Mouse (Mus musculus) right cerebral cortex, postnatal 4 days (tissue): Measurements from ENCODE around the gene Sec1.
"Not testable (repeated sequence)": the region's sequence is repeated elsewhere in the genome, so short reads cannot be mapped to it uniquely, and the experiment has no call there.

ENCODE experiments used
- DNase-seq: peaks from one replicate; pipeline ENCODE4 v3.0.0-alpha.2; 2022

The Sec1 gene

DNA sequence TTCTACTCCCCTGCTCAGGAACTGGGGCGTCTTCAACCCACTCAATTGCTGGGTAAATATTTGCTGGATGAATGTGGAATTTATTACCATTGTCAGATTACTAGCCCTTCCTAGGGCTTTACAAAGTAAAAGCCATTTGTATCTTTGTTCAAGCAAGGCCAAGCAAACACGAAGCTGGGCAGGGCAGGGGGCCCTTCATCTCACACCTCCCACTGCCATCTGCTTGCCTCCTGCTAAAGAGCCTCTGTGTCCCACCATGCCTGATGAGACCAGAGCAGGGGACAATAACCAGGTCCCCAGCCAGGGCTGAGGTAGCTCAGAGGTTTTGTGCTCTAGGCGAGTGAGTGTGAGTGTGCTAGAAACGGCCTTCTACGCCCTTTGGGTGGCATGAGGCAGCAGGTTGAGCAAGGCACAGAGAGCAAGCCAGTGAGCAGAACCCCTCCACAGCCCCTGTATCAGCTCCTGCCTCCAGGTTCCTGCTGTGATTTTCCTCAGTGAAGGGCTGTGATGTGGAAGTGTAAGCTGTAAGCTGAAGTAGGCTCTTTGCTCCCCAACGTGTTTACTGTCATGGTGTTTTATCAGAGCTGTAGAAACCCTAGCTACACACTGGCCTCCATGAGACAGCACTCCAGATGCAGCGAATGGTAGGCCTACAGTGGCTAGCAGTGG lies 16.4 kb downstream of the Sec1 start:
- no peak for DNase-seq

DNA sequence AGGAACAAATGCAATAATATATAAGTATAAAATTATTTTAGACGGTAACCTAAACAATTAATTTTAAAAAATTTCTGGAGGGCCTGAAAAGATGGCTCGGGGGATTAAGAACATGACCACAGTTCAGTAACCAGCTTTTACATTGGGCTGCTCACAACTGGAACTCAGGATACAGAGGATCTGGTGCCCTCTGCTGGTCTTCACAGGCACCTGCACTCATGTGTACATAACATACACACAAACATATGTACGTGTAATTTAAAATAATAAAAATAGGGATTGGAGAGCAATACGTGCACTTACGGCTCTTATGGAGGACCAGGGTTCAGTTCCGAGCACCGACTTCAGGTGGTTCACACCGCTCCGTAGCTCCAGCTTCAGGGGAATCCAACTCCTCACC lies 25.3 kb downstream of the Sec1 start:
- no peak for DNase-seq

DNA sequence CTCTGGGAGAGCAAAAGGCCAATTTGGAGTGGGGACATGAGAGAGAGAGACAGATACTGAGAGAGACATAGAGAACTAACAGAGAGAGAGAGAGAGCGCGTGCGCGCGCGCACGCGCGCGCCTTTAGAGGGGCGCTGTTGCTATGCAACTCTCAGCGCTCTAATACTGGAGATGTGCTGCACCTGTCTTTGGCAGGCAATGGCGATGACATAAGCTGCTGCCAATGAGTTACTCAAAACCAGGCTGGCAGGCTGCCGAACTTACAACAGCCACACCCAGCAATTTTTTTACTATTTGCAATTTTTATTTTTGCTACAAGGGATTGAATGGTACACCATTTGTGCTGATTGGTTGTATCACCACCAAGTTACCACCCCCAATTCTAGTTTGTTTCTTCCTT lies 26.4 kb downstream of the Sec1 start:
- DNase-seq = peak; percentile 52

DNA sequence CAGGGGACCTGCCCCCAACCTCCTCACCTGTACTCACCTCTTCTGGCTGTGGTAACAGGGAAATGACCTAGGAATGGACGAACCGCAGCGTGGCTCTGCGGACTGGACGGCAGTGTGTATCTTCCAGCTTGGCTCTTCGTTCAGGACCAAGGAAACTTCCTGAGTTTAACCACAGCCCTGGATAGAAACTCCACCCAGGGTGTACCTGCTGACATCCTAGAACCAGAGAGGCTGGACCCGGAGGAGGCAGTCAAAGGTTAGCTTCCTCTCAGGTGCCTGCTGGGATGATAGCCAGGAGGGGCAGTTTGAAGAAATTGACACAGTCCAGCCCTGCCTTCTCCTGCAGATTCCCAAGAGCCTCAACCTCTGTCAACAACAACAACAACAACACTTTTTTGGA lies 28.0 kb downstream of the Sec1 start, which contains the start of gene Fut2:
Gene Fut2 (minus strand): TSS at position 234 of the 400 bp plus-strand sequence.
- DNase-seq = no peak

DNA sequence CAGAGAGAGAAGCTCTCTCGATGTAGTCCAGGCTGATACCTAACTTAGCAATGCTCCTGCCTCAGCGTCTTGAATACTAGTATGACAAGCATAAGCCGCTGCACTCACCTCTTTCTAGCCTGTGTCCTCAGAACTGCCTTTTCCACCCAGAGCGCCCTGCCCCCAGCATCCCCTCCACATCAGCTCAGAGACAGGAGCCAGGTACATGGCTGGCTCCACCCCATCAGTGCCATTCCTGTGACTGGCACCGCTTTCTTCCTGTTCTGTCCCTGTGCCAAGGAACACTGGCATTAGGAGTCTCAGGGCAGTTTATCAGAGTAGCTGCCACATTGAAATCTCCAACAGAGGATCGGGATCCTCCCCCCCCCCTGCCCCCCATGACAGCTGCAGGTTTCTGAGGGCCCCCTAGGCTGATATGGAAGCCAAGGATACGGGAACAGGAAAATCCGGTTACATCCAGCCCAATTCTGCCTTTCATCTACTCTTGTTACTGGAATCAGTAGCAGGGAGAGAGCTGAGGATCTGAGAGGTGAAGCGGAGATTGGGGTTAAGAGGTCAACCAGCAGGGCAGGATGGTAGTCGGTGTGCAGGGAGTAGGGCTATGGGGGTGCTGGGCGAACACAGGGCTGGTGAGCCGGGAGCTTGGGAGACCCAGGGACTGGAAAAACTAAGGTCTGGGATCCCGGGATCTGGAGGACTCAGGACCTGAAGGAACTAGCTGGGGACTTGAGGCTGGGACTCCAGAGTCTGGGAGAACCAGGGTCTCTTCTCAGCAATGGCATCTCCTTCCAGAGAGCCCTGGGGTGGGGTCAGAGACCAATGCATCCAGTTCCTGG lies 28.7 kb downstream of the Sec1 start:
- no peak for DNase-seq

DNA sequence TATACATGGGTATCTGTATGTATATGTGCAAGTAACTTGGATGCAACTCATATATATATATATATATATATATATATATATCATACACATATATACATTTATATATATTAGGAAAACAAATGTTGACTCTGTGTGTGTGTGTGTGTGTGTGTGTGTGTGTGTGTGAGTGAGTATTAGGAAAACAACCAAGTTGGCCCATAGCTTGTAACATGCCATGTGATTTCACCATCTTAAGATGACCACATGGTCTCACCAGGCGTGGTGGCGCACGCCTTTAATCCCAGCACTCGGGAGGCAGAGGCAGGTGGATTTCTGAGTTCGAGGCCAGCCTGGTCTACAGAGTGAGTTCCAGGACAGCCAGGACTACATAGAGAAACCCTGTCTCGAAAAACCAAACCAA lies 32.5 kb downstream of the Sec1 start:
- not testable (repeated sequence) for DNase-seq

DNA sequence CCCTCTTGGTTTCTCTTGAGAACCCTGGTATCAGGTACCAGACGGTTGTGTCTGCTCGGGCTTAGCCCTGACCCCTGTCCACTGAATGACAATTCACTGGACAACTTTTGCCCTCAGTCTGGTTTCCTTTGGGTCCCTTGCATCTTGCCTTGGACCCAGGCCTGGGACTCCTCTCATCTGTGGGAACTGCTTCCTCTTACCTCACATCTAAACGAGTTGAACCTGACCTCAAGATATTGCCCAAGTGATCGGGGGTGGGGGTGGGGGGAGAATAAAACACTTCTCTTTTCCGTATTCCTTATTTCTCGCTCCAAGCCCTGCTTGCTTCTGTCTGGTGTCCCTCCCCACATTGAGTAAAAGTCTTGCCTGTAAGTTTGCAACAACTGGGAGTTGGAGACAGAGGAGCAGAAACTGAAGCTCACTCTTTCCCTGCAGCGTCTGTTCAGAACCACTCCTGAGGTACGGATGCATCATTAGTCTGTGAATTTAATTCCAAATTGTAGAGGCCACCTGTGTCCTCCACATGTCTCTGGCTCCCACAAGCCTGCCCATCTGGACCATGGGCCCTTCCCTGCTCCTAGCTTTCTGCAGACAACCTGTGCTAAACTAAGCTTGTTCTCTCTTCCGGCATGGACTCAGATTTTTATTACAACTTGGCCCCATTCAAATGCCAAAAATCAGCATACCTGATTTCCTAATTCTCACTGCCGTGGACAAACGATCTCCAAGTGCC lies 33.3 kb downstream of the Sec1 start:
- no peak for DNase-seq

DNA sequence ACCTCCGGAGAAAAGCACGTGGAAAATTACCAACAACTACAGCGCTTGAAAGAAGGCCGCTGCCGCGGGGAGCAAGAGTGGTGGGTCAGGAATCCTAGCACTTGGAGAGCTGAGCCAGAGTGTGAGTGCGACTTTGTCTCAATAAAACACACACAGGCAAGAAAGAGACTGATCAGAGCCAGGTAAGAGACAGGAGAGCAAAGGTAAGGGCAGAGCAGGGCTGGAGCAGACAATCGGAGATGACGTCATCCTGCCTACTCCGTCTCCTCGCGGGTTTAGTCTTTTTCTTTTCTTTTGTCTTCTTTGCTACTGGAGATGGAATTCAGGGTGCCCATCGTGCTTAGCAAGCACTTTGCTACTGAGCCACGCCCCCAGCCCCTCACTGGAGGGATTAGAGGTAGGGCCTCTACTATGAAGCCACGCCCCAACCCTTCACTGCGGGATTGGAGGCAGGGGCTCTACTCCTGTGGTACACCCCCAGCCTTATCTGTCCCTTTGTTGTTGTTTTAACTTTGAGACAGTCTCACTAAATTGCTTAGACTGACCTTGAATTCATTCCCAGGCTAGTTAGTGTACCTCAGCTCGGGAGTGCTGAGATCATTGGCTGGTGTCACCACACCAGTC lies 39.7 kb downstream of the Sec1 start:
- DNase-seq = no peak

DNA sequence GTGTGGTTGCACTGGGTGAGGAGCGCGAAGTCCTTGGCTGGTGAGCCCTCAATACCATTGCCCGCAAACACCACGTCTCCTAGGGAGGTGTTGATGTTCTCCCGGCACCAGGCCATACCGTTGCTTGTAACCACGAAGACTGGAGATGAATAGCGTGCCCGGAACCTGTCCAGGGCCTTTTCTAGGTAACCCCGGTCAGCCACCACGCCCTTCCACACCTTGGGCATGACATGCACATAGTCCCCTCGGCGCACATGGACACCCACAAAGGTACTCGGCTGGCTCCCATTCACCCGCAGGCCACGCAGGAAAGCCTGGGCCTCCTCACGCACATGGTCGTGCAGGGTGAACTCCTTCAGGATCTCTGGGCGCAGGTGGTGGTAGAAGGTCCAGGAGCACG lies 43.7 kb downstream of the Sec1 start:
- DNase-seq = not testable (repeated sequence)

DNA sequence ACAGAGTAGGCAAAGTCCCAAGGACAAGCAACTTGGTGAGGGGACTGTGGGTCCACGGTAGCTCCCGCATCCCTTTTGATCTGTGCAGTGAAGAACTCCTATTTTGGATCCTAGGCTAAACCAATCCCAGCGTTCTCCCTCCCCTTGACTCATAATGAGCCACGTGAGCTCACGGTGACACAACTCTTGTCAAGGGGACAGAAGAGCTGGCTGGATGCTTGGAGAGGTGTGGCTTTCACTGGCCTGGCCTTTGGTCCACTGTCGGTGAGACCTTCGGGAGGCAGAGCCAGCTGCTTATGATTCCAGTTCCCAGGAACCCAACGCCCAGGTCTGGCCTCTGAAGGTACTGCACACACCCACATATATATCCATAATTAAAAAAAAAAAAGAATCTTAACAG lies 44.9 kb downstream of the Sec1 start:
- DNase-seq = no peak

DNA sequence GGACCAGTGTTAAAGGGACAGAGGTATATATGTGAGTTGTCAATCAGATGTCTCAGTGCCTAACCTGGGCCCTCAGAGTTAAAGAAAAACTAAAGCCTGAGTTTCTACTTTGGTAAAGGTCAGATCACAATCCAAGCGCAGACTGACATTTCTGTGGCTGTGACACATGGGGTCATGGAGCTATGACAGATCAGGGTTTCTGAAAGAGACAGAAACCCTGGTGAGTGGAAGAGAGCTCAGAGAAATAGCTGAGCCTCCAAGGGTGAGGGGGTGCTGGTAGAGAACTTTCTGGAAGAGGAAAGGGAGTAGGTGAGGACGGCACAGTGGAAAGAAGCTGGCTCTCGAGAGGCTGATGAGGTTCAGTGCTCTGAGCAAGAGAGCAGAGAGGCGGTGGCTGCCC lies 47.5 kb downstream of the Sec1 start:
- DNase-seq = no peak

DNA sequence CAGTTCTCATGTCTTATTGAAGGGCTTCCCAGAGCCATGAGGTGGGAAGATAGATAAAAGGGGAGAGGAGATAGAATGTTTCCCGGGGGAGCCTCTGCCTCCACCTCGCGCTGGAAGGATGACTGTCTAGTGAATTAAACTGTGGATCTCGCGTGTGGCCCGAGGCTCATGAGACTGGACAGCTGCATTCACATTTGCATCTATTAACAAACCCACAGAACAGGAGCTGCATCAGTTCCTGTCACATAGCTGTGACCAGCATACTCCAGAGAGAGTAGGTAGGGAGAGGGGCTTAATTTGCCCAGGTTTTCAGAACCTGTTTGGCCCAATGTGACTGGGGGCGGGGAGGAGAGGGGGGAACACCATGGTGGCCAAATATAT lies 48.6 kb downstream of the Sec1 start:
- no peak for DNase-seq

DNA sequence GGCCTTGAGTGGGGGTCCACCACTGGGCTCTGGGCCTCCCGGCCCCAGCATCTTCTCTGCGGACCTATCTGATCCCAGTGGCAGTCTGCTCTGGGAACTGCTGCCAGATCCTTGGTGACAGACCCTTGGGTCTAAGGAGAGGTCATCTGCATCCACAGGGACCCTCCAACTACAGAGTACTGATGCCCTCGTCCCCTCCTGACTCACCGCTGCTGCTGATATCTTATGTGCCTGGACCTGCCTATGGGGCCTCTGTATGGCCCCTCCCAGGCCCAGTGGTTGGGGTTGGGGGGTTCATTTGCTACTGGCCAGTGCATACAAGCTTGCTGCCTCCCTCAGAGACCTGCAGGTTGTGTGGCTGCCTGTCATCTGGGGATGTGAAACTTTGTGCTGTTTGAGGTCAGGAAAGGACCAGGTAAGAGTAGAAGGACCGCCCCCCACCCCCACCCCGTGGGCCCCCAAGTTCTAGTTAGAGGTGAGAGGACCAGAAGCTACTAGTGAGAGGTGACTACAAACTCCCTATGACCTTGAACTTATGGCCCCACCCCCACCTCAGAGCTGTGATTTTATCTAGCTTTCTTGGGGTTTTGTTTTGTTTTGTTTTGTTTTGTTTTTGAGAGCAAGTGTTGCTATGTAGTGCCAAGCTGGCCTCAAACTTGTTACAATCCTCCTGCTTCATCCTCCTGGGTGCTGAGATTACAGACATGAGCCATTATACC lies 49.2 kb downstream of the Sec1 start:
- DNase-seq = no peak

DNA sequence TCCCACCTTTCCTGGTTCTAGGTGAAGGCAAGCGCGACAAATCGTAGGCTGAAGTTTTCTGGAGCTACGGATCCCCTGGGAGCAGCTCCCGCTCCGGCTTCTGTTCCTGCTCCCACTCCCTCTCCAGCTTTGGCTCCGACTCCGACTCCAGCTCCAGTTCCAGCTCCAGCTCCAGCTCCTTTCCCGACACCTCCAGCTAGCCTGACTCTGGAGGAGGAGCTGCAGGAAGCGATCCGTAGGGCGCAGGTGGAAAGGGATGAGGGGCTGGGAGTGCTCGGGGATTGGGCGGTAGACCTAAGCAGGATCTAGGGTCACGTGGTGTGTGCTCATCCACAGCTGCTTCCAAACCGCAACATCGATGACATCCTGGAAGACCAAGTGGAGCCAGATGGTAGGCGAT lies 50.0 kb downstream of the Sec1 start:
- peak; percentile 40 for DNase-seq

DNA sequence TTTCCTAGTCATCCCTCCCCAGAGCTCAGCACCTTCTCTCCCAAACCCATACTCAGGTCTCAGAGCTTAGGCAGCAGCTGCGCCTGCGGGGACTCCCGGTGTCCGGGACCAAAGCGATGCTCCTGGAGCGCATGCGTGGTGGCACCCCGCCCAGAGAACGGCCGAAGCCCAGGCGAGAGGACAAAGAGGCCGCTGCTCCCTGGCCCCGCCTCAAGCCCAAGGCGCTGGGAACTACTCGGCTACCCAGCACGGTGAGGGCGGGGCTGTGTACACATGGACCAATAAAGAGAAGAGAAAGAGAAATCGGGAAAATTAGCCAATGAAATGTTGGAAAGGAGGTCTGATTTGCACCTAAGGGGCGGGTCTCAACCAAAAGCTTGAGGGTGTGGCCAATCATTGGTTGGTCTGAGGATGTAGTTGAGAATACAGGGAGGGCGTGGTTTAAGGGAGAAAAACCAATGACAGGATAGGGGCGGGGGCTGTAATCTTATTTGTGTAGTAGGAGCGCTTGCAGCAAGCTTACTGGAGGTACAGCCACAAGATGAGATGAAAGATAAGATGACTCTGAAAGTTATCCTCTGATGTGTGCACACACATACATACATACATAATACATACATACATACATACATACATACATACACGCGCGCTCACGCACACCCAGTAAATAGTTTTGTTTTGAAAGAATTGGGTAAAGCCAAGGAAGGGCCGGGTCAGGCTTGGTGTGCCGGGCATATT lies 50.6 kb downstream of the Sec1 start:
- peak; percentile 91 for DNase-seq

DNA sequence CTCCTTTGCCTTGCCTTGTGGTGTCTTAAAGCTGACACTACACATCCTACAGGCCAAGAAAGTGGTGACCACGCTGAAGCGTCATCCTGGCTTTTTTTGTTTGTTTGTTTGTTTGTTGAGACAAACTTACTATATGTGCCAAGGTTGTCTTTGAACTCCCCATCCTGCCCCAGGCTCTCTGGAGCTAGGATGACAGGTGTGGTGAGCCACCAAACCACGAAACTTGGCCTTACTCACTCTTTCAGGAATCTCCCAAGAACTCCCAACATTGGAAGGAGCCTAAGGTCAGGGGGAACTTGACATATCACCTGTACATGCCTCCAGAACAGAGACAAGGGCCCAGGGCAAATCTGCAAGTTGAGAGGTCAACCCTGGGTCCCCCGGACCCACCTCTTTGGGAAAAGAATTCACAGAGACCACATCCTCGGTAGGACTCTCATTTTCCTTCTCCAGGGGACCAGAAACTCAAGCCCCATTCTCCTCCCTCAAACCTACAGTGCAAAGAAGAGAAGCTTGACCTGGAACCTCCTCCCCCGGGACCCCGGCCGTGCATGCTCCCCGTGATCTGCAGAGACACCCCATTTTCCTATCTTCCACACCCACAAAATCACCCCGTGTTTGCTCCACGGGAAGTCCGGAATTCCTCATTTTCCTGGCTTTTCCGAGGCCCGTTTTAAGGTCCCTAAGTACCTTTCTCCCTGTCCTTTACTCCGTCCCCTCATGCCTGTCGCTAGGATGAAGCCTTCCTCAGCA lies 51.5 kb downstream of the Sec1 start:
- no peak for DNase-seq

DNA sequence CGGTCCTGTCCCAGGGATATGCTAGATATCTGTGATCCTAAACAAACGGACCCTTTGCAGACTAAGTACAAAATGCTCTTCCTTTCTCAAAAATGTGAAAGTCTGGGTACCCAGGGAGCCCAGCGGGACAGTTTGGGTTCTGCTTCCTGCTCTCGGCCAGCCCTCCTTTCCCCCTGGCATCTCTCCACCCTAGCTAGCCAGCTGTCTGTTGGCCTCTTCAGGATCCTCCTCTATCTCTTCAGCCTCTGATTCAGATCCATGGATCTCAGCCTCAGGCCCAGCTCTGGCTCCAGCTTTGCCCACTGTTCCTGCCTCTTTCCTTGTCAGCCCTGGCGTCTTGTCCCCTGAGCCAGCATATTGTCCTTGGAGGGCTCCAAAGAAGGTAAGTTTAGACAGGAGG lies 52.1 kb downstream of the Sec1 start:
- no peak for DNase-seq

DNA sequence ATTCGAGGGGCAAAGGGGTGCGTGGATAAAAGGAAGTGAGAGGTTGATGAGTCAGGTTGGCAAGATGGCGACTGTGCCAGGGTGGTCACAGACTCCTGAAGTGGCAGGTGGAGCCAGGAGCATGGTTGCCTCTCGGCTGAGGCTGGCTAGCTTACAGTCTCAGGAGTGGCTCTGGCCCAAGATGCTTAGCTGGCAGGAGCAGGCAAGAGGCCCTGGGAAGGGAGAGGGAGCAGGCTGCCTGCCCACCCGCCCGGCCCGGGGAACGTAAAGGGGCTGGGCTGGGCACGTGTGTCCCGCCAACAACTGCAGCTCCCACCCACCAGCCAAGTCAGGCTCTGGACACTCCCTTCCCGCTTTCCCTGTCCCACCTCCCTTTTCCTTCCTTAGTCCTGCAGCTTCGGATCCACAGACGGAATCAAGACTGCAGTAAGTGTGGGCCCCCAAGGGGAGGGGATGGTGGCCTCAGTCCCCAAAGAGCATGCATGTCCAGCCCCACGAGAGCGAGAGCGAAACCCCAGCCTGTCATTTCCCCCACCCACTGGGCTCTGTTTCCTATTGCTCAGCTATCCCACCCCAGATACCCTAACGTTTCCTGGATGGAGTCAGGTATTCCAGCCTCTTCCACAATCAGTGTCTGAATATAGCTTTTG lies 52.7 kb downstream of the Sec1 start:
- DNase-seq = no peak

DNA sequence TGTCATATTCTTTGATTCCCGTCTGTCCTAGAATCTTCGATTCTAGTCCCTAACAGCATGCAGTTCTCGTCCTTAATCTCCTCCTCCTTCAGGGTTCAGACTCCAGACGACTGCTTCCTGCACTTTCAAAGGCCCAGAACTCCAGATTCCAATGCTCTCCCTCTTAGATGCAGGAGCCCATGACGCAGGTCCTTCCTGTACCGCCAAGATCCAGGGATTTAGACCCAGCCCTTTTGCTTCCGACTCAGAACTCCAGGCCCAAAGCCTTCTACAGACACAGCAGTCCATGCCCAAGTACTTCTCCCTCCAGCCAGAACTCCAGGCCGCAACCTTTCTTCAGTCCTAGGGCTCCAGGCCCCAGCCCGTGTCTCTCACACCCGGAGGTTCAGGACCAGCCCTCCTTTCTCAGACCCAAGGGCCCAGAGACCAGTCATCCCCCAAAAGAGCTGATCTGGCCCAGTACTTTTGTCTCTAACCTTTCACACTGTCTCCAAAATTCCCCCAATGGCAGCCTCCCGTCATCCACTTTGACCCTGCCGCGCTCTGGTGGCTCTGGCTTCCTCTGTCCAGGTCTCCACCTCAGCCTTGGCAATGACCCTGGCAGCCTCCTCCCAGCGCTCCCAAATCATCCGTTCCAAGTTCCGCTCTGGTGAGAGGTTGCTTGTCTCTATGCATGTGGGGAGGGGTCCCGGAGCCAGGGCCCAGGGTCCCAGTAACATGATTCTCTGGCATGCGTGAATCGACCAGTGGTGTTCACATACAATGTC lies 53.8 kb downstream of the Sec1 start:
- no peak for DNase-seq

DNA sequence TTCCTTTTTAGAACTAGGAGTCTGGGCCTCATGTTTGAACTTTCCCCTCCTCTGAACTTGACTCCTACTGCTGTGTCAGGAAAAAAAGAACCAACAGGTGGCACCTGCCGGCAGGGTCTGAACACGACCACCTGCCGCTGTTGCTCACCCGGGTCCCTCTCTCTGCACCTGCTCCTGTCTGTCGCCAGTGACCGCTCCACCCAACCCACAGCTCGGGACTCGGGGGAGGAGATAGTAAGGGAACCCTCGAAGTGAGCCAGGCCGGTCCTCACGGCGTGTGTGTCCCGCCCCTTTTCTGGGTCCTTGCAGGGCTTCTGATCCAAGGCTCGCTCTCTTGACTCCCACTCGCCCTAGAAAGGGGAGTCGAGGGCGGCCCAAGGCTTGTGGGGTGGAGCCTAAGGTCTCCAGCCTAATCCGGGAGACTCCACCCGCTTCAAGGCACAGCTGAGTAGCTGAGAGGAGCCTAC lies 54.6 kb downstream of the Sec1 start, which contains the start of gene Mamstr:
Gene Mamstr (plus strand): TSS at position 417 of the 467 bp plus-strand sequence.
- DNase-seq = no peak
